Mouse (Mus musculus) limb, embryonic 13.5 days (tissue): ENCODE measurements at regions not wholly inside any gene's neighbourhood (a gene's known extent, or its start where the extent isn't known, plus 50 kb on each side); places are given as distances from the start of the nearest gene placed in this dataset.

ENCODE experiments used
- ATAC-seq: fragments of 200-750 bp; cut with Nextera tagmentation; 2 replicates; pipeline ENCODE4 v1.8.0; 2017; ENCODE audit warnings: low read depth, moderate number of reproducible peaks, moderate TSS enrichment; ENCODE audit not compliant: low FRiP score
- H3K27ac ChIP-seq: fragments of 300-500 bp; sonication (generic); 2 replicates; pipeline ENCODE4 v1.5.1; 2015; ENCODE audit warnings: inconsistent platforms, mild to moderate bottlenecking, moderate library complexity
- H3K27me3 ChIP-seq: fragments of 300-500 bp; sonication (generic); 2 replicates; pipeline ENCODE4 v1.6.1; 2015; ENCODE audit warnings: mild to moderate bottlenecking, inconsistent platforms
- H3K36me3 ChIP-seq: fragments of 300-500 bp; sonication (generic); 2 replicates; pipeline ENCODE4 v1.6.1; 2015; ENCODE audit warnings: inconsistent platforms, mild to moderate bottlenecking, moderate library complexity
- H3K4me1 ChIP-seq: fragments of 300-500 bp; sonication (generic); 2 replicates; pipeline ENCODE4 v1.6.1; 2015; ENCODE audit warnings: inconsistent platforms
- H3K4me2 ChIP-seq: fragments of 300-500 bp; sonication (generic); replicated peaks from 2 replicates; pipeline ENCODE4 v1.6.1; 2015; ENCODE audit warnings: inconsistent platforms, mild to moderate bottlenecking, moderate library complexity
- H3K4me3 ChIP-seq: fragments of 300-500 bp; sonication (generic); 2 replicates; pipeline ENCODE4 v1.5.1; 2015; ENCODE audit warnings: moderate library complexity, mild to moderate bottlenecking, inconsistent platforms
- H3K9ac ChIP-seq: fragments of 300-500 bp; sonication (generic); 2 replicates; pipeline ENCODE4 v1.6.1; 2015; ENCODE audit warnings: mild to moderate bottlenecking, inconsistent platforms
- H3K9me3 ChIP-seq: fragments of 300-500 bp; sonication (generic); 2 replicates; pipeline ENCODE4 v1.6.1; 2016; ENCODE audit warnings: inconsistent platforms
- WGBS: fragments of 180-500 bp; shearing (Covaris S2); methylation state at CpG from one replicate; pipeline ENCODE4 v1.1.7; 2015; 5-methylcytosine and 5-hydroxymethylcytosine counted together

- 72% methylated on average over 8 of the region's 8 CpGs for WGBS
- no peaks in the 10 kb centered on the region for H3K36me3 ChIP-seq
- no peaks in the 10 kb centered on the region for H3K9me3 ChIP-seq
- H3K4me2 ChIP-seq = no peak overlapping the region
- H3K9ac ChIP-seq = no peak overlapping the region
- H3K27me3 ChIP-seq = 0 out of 2 replicates have a peak, but pooled peaks cover 3% of the 10 kb centered on the region
- ATAC-seq = no peak
- no peak overlapping the region for H3K4me3 ChIP-seq
- peaks cover 23% of the 10 kb centered on the region for H3K4me1 ChIP-seq
- H3K27ac ChIP-seq = no peak overlapping the region
These were observed 89.6 kb upstream of the Spred2 start for GRCm38 (mm10) chr11:19834561-19834960.

GRCm38 (mm10) chr11:19835221-19835745 is 88.9 kb upstream of the Spred2 start:
- Histone ChIP-seq H3K9ac (peak overlapping the region; percentile 8; the same call in 1 of the 2 replicates), H3K4me2 (no peak overlapping the region), H3K27ac (no peak overlapping the region), H3K36me3 (no peaks in the 10 kb centered on the region), H3K27me3 (no peaks in the 10 kb centered on the region), H3K4me1 (peaks cover 16% of the 10 kb centered on the region), H3K4me3 (no peak overlapping the region), H3K9me3 (no peaks in the 10 kb centered on the region)
- ATAC-seq = peak; percentile 49; the same call in 1 of the 2 replicates
- 28% methylated on average over 6 of the region's 6 CpGs for WGBS

- H3K4me3 ChIP-seq = no peak overlapping the region
- H3K4me1 ChIP-seq = peaks cover 13% of the 10 kb centered on the region
- 89% methylated on average over 5 of the region's 5 CpGs for WGBS
- no peaks in the 10 kb centered on the region for H3K36me3 ChIP-seq
- H3K9me3 ChIP-seq = no peaks in the 10 kb centered on the region
- H3K4me2 ChIP-seq = no peak overlapping the region
- ATAC-seq = no peak
- H3K27ac ChIP-seq = no peak overlapping the region
- H3K9ac ChIP-seq = no peak overlapping the region
- H3K27me3 ChIP-seq = no peaks in the 10 kb centered on the region
These were observed 85.2 kb upstream of the Spred2 start for GRCm38 (mm10) chr11:19838932-19839331.

GRCm38 (mm10) chr11:19843084-19843483 is 81.1 kb upstream of the Spred2 start:
- H3K9me3 ChIP-seq = no peaks in the 10 kb centered on the region
- no peak for ATAC-seq
- no peak overlapping the region for H3K9ac ChIP-seq
- H3K4me1 ChIP-seq = no peaks in the 10 kb centered on the region
- WGBS = 93% methylated on average over 3 of the region's 3 CpGs
- H3K27ac ChIP-seq = no peak overlapping the region
- no peak overlapping the region for H3K4me2 ChIP-seq
- H3K4me3 ChIP-seq = no peak overlapping the region
- no peaks in the 10 kb centered on the region for H3K27me3 ChIP-seq
- no peaks in the 10 kb centered on the region for H3K36me3 ChIP-seq

GRCm38 (mm10) chr11:19847910-19848309 is 76.3 kb upstream of the Spred2 start:
- no peak overlapping the region for H3K27ac ChIP-seq
- H3K4me1 ChIP-seq = peaks cover 25% of the 10 kb centered on the region
- no peaks in the 10 kb centered on the region for H3K9me3 ChIP-seq
- H3K4me2 ChIP-seq = no peak overlapping the region
- no peaks in the 10 kb centered on the region for H3K27me3 ChIP-seq
- no peaks in the 10 kb centered on the region for H3K36me3 ChIP-seq
- WGBS = 93% methylated on average over 6 of the region's 6 CpGs
- no peak overlapping the region for H3K4me3 ChIP-seq
- no peak overlapping the region for H3K9ac ChIP-seq
- no peak for ATAC-seq

- 88% methylated on average over 6 of the region's 6 CpGs for WGBS
- ATAC-seq = no peak
- H3K9me3 ChIP-seq = no peaks in the 10 kb centered on the region
- no peak overlapping the region for H3K4me2 ChIP-seq
- no peak overlapping the region for H3K4me3 ChIP-seq
- H3K27ac ChIP-seq = no peak overlapping the region
- H3K4me1 ChIP-seq = peaks cover 25% of the 10 kb centered on the region
- no peak overlapping the region for H3K9ac ChIP-seq
- no peaks in the 10 kb centered on the region for H3K27me3 ChIP-seq
- H3K36me3 ChIP-seq = no peaks in the 10 kb centered on the region
These were observed 75.8 kb upstream of the Spred2 start for GRCm38 (mm10) chr11:19848412-19848811.

- Histone ChIP-seq H3K4me1 (peaks cover 25% of the 10 kb centered on the region), H3K27ac (peak overlapping the region; percentile 44), H3K36me3 (no peaks in the 10 kb centered on the region), H3K27me3 (no peaks in the 10 kb centered on the region), H3K4me2 (no peak overlapping the region), H3K9me3 (no peaks in the 10 kb centered on the region), H3K9ac (no peak overlapping the region), H3K4me3 (no peak overlapping the region)
- 27% methylated on average over 4 of the region's 4 CpGs for WGBS
- ATAC-seq = peak; percentile 57
These were observed 74.8 kb upstream of the Spred2 start for GRCm38 (mm10) chr11:19849347-19849811.

GRCm38 (mm10) chr11:19849844-19850420 is 74.2 kb upstream of the Spred2 start:
- no peaks in the 10 kb centered on the region for H3K9me3 ChIP-seq
- H3K9ac ChIP-seq = no peak overlapping the region
- H3K4me3 ChIP-seq = no peak overlapping the region
- H3K4me1 ChIP-seq = peaks cover 25% of the 10 kb centered on the region
- 78% methylated on average over 2 of the region's 3 CpGs for WGBS
- no peak overlapping the region for H3K4me2 ChIP-seq
- peak overlapping the region; percentile 44 for H3K27ac ChIP-seq
- no peaks in the 10 kb centered on the region for H3K36me3 ChIP-seq
- no peaks in the 10 kb centered on the region for H3K27me3 ChIP-seq
- ATAC-seq = peak; percentile 44; the same call in 1 of the 2 replicates

GRCm38 (mm10) chr11:19851022-19851615 is 73.1 kb upstream of the Spred2 start:
- Histone ChIP-seq H3K4me1 (peaks cover 25% of the 10 kb centered on the region), H3K36me3 (no peaks in the 10 kb centered on the region), H3K4me2 (no peak overlapping the region), H3K9me3 (no peaks in the 10 kb centered on the region), H3K27me3 (no peaks in the 10 kb centered on the region), H3K9ac (no peak overlapping the region), H3K4me3 (no peak overlapping the region), H3K27ac (no peak overlapping the region)
- ATAC-seq = no peak
- 37% methylated on average over 6 of the region's 6 CpGs for WGBS

- H3K36me3 ChIP-seq = no peaks in the 10 kb centered on the region
- H3K27ac ChIP-seq = no peak overlapping the region
- H3K9me3 ChIP-seq = no peaks in the 10 kb centered on the region
- no peak overlapping the region for H3K4me2 ChIP-seq
- WGBS = 84% methylated on average over 4 of the region's 4 CpGs
- H3K4me3 ChIP-seq = no peak overlapping the region
- ATAC-seq = no peak
- no peaks in the 10 kb centered on the region for H3K4me1 ChIP-seq
- no peaks in the 10 kb centered on the region for H3K27me3 ChIP-seq
- no peak overlapping the region for H3K9ac ChIP-seq
These were observed 62.6 kb upstream of the Spred2 start for GRCm38 (mm10) chr11:19861596-19861995.

- H3K9me3 ChIP-seq = no peaks in the 10 kb centered on the region
- no peaks in the 10 kb centered on the region for H3K27me3 ChIP-seq
- H3K4me1 ChIP-seq = no peaks in the 10 kb centered on the region
- no peak overlapping the region for H3K4me2 ChIP-seq
- H3K4me3 ChIP-seq = no peak overlapping the region
- H3K27ac ChIP-seq = no peak overlapping the region
- ATAC-seq = no peak
- no peaks in the 10 kb centered on the region for H3K36me3 ChIP-seq
- 79% methylated on average over 3 of the region's 3 CpGs for WGBS
- H3K9ac ChIP-seq = no peak overlapping the region
These were observed 60.8 kb upstream of the Spred2 start for GRCm38 (mm10) chr11:19863327-19863726.

- no peaks in the 10 kb centered on the region for H3K4me1 ChIP-seq
- no peaks in the 10 kb centered on the region for H3K36me3 ChIP-seq
- 42% methylated on average over 2 of the region's 2 CpGs for WGBS
- no peak overlapping the region for H3K27ac ChIP-seq
- no peak overlapping the region for H3K9ac ChIP-seq
- no peaks in the 10 kb centered on the region for H3K27me3 ChIP-seq
- no peak overlapping the region for H3K4me3 ChIP-seq
- H3K4me2 ChIP-seq = no peak overlapping the region
- H3K9me3 ChIP-seq = no peaks in the 10 kb centered on the region
- no peak for ATAC-seq
These were observed 57.9 kb upstream of the Spred2 start for GRCm38 (mm10) chr11:19866262-19866661.
